Mouse (Mus musculus): Measurements from ENCODE around the gene Rnf38.

DNA sequence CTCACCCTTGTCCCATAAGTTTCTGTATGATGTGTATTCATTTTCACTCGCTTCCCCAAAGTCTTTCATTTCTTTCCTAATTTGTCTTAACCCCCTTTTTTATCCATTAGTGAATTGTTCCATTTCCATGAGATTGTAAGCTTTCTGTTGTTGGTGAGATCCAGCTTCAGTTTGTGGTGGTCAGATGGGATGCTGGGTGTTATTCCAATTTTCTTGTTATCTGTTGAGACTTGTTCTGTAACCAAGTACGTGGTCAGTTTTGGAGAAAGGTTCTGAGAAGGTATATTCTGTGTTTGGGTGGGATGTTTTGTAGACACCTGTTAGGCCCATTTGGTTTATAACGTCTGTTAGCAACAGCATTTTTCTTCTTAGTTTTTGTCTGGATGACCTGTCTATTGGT lies 148.0 kb downstream of the Rnf38 start:
- TF ChIP-seq CTCF (IDR thresholded peaks at IDR 0.05; ENCODE audit: insufficient read depth, low read length) (no peak), POLR2A (IDR thresholded peaks at IDR 0.05; ENCODE audit: borderline replicate concordance, extremely low read depth, low read depth, low read length) (no peak)
